Mouse (Mus musculus) cerebellum, adult 2 months (tissue): ENCODE measurements around the gene Coil.

ENCODE experiments used
- CTCF ChIP-seq: fragments of 200-500 bp; IDR thresholded peaks from 2 replicates; pipeline ENCODE4 v1.5.1; 2011; ENCODE audit warnings: low read depth, mild to moderate bottlenecking, control low read depth, low read length, moderate library complexity, borderline replicate concordance; ENCODE audit not compliant: insufficient read depth
- POLR2A ChIP-seq: fragments of 200-500 bp; IDR thresholded peaks from 2 replicates; pipeline ENCODE4 v1.6.1; 2011; ENCODE audit warnings: low read length, control low read depth, borderline replicate concordance; ENCODE audit not compliant: insufficient read depth

GRCm38 (mm10) chr11:88966881-88967361, 3.1 kb upstream of the Coil start, which contains the start of gene Elobl:
- TF ChIP-seq POLR2A (no peak), CTCF (no peak)
